ENCODE assay signal across 21 mouse cellular contexts in the genomic region with DNA sequence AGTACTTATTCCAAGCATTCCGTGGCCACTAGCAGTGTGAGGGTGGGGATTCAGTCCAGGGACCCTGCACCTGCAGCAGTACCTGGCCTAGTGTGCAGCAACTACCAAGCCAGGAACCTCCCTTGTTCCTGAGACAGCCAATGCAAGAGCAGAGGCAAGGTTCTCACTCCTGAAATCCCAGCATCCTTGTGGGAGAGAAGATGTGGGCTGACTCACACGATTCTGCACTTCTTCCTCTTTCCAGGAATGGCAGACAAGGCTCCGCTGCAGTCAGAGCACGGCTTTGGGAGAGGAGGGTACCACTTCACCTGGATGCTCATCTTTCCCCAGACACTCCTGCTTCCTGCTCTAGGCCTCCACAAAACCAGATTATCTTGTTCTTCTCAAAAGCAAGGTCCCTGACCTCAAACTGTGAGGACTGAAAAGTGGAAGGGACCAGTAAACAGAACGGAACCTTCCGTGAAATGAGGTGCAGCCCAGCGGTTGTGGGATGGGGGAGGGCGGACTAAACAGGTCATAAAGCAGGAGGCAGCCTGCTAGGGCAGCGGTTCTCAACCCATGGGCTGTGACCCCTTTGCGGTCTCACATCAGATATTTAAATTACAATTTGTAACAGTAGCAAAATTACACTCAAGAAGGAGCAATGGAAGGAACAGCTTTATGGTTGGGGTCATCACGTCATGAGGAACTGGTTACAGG. TPM values are rescaled to one million over a fixed set of nuclear protein-coding genes. Genes with fewer than 3 reads are reported as not detected.
A peak's percentile ranks its signal among the peaks of the same experiment; 100 is the strongest.
DNase-seq lines count a peak whose midpoint lies in the region; ATAC-seq and TF ChIP-seq lines count a peak whose summit lies in the region.
"Had no signal": no experiment of that assay in that cellular context is flagged by ENCODE, and none has a peak within 500 bp of the region (broad histone marks: within the 10 kb centered on the region; RNA-seq: fewer than 3 reads in every experiment).

No protein-coding gene starts in this region.

- WGBS in kidney, embryonic 16.5 days, result 35% methylated on average over 11 of the region's 11 CpGs

- no peak overlapping the region for H3K4me2 ChIP-seq in kidney, embryonic 16.5 days (replicated peaks; ENCODE audit: low read depth, low read length)
- no peak overlapping the region for H3K4me2 ChIP-seq in CH12.LX (ENCODE audit: insufficient read depth, low read depth, poor library complexity, severe bottlenecking)
- H3K4me2 ChIP-seq: embryonic facial prominence, embryonic 13.5 days; forebrain, embryonic 13.5 days; heart, embryonic 13.5 days; hindbrain, embryonic 12.5 days had no signal

- H3K4me1 ChIP-seq in kidney, embryonic 16.5 days (ENCODE audit: insufficient read depth, low read length), result peaks cover 17% of the 10 kb centered on the region
- peaks cover 5 to 27% of the 10 kb centered on the region in 2 experiments for H3K4me1 ChIP-seq in CH12.LX (ENCODE audit: control insufficient read depth in 1 of 2, insufficient read depth in 2 of 2)
- H3K4me1 ChIP-seq in MEL (ENCODE audit: control insufficient read depth in 1 of 2, insufficient read depth in 2 of 2, low read length in 2 of 2), result peaks cover 7 to 16% of the 10 kb centered on the region in 2 experiments

- H3K4me3 ChIP-seq in kidney, embryonic 16.5 days (ENCODE audit: low read length), result no peak overlapping the region
- H3K4me3 ChIP-seq in CH12.LX (replicated peaks in 1 of 3; ENCODE audit: low read depth in 2 of 3, low read length in 2 of 3, poor library complexity in 1 of 3) (no peak overlapping the region), MEL (ENCODE audit: control insufficient read depth in 1 of 2, insufficient read depth in 1 of 2, low read depth in 2 of 2, low read length in 2 of 2) (no peak overlapping the region)
- H3K4me3 ChIP-seq: embryonic facial prominence, embryonic 13.5 days; forebrain, embryonic 13.5 days; heart, embryonic 13.5 days; hindbrain, embryonic 12.5 days had no signal

- TF ChIP-seq EP300 in CH12.LX (IDR thresholded peaks at IDR 0.05; ENCODE audit: low read length) (no peak), MEL (IDR thresholded peaks at IDR 0.05; ENCODE audit: low read depth in 1 of 2, low read length in 2 of 2) (no peak)

- TF ChIP-seq CTCF in CH12.LX (conservative IDR thresholded peaks at IDR 0.05 in 1 of 2, IDR thresholded peaks at IDR 0.05 in 1 of 2; ENCODE audit: low read depth in 2 of 2, low read length in 2 of 2), result no peak
- TF ChIP-seq CTCF in MEL (IDR thresholded peaks at IDR 0.05 in 2 of 3, conservative IDR thresholded peaks at IDR 0.05 in 1 of 3; ENCODE audit: control insufficient read depth in 1 of 3, insufficient read depth in 1 of 3, low read depth in 2 of 3, low read length in 3 of 3, poor library complexity in 1 of 3, severe bottlenecking in 1 of 3), result no peak

- H3K9ac ChIP-seq in kidney, embryonic 16.5 days (replicated peaks; ENCODE audit: low read length), result 0 out of 2 replicates have a peak overlapping the region, but pooled peaks have one; percentile 39
- H3K9ac ChIP-seq in CH12.LX (ENCODE audit: insufficient read depth, low read depth) (no peak overlapping the region), MEL (ENCODE audit: control insufficient read depth, low read depth, low read length, poor library complexity, severe bottlenecking) (no peak overlapping the region)
- H3K9ac ChIP-seq: embryonic facial prominence, embryonic 13.5 days; forebrain, embryonic 13.5 days; forebrain, postnatal 0 days; heart, embryonic 13.5 days; hindbrain, embryonic 12.5 days had no signal

- dilution Hi-C loops in CH12.LX (cut with MboI; ENCODE audit: extremely low pct_ligation_motif_present, extremely low pct_unique_long_range_greater_than_20kb, low sequenced_read_pairs), result no loop called here

- H3K27ac ChIP-seq in kidney, embryonic 16.5 days (ENCODE audit: low read length), result no peak overlapping the region
- H3K27ac ChIP-seq in CH12.LX (ENCODE audit: insufficient read depth, low read depth), result no peak overlapping the region
- H3K27ac ChIP-seq in MEL (ENCODE audit: control insufficient read depth, low read depth, low read length), result no peak overlapping the region
- H3K27ac ChIP-seq: embryonic facial prominence, embryonic 13.5 days; forebrain, embryonic 13.5 days; heart, embryonic 13.5 days; hindbrain, embryonic 12.5 days had no signal

- H3K27me3 ChIP-seq in kidney, embryonic 16.5 days (ENCODE audit: insufficient read depth, low read length), result no peaks in the 10 kb centered on the region
- no peaks in the 10 kb centered on the region for H3K27me3 ChIP-seq in CH12.LX (replicated peaks)
- H3K27me3 ChIP-seq in MEL (ENCODE audit: control insufficient read depth in 1 of 2, insufficient read depth in 2 of 2, low read length in 2 of 2), result no peaks in the 10 kb centered on the region
- H3K27me3 ChIP-seq: embryonic facial prominence, embryonic 13.5 days; forebrain, embryonic 13.5 days; hindbrain, embryonic 12.5 days had no signal

- TF ChIP-seq POLR2A in CH12.LX (IDR thresholded peaks at IDR 0.05; ENCODE audit: low read depth, low read length) (peak; percentile 44; the same call in 1 of the 2 replicates), MEL (IDR thresholded peaks at IDR 0.05; ENCODE audit: control insufficient read depth in 1 of 2, insufficient read depth in 1 of 2, low read depth in 1 of 2, low read length in 2 of 2, poor library complexity in 1 of 2) (no peak; a peak in 1 of 4 replicates)

- TF ChIP-seq RAD21 in CH12.LX (IDR thresholded peaks at IDR 0.05; ENCODE audit: low read depth, low read length) (no peak), MEL (IDR thresholded peaks at IDR 0.05; ENCODE audit: low read depth, low read length) (no peak)

- ATAC-seq in kidney, embryonic 16.5 days (ENCODE audit: low FRiP score, low TSS enrichment), result no peak
- ATAC-seq in erythroid progenitor cell, adult 5-6 weeks (replicated peaks; ENCODE audit: low FRiP score, poor library complexity, severe bottlenecking), result no peak
- ATAC-seq: forebrain, embryonic 13.5 days; forebrain, postnatal 0 days had no signal

- 0 out of 2 replicates have a peak, but pooled peaks cover 4% of the 10 kb centered on the region for H3K79me2 ChIP-seq in CH12.LX (replicated peaks; ENCODE audit: control insufficient read depth, extremely low read depth, insufficient read depth, poor library complexity, severe bottlenecking)
- peaks cover 6% of the 10 kb centered on the region for H3K79me2 ChIP-seq in MEL (ENCODE audit: control insufficient read depth, insufficient read depth, low read length, poor library complexity)

- DNase-seq in kidney, postnatal 36 days, result no peak
- peak; percentile 54 for DNase-seq in right cerebral cortex, adult 18-20 months
- no peak for DNase-seq in right cerebral cortex, postnatal 4 days
- DNase-seq in CH12.LX (ENCODE audit: extremely low read depth) (no peak), MEL (ENCODE audit: low read depth, low spot score) (no peak)
- DNase-seq in neural tube, embryonic 10.5 days (ENCODE audit: extremely low spot score, low spot score), result no peak
- DNase-seq: adrenal gland, postnatal 10 days; cerebellum, adult 11-12 months; cerebellum, adult 9-10 months; cerebellum, postnatal 25 days; forebrain, postnatal 0 days; gastrocnemius, postnatal 36 days; heart, adult 11 months; heart, postnatal 36 days had no signal

- no peaks in the 10 kb centered on the region for H3K36me3 ChIP-seq in kidney, embryonic 16.5 days (ENCODE audit: insufficient read depth, low read length)
- H3K36me3 ChIP-seq in CH12.LX (replicated peaks in 1 of 2; ENCODE audit: control insufficient read depth in 1 of 2, insufficient read depth in 1 of 2, low read length in 1 of 2) (no peaks in the 10 kb centered on the region), MEL (ENCODE audit: control insufficient read depth in 1 of 2, insufficient read depth in 2 of 2, low read length in 2 of 2) (peaks cover 0 to 13% of the 10 kb centered on the region in 2 experiments; a peak in 2 of 4 replicates)
- H3K36me3 ChIP-seq: embryonic facial prominence, embryonic 13.5 days; heart, embryonic 13.5 days; hindbrain, embryonic 12.5 days had no signal

- in situ Hi-C loops in CH12.LX (cut with MboI; ENCODE audit: low pct_ligation_motif_present, low pct_unique_long_range_greater_than_20kb, low sequenced_read_pairs), result no loop called here

- H3K9me3 ChIP-seq in kidney, embryonic 16.5 days (ENCODE audit: low read length), result no peaks in the 10 kb centered on the region
- no peaks in the 10 kb centered on the region for H3K9me3 ChIP-seq in CH12.LX (replicated peaks; ENCODE audit: low read length)
- H3K9me3 ChIP-seq in MEL (replicated peaks; ENCODE audit: insufficient read depth, low read length), result no peaks in the 10 kb centered on the region
- H3K9me3 ChIP-seq: embryonic facial prominence, embryonic 13.5 days; forebrain, embryonic 13.5 days; G1E; heart, embryonic 13.5 days; hindbrain, embryonic 12.5 days had no signal

RNA-seq across cellular contexts. Expression of a gene that starts 4.6 kb away (rescaled TPM):
- polyA plus RNA-seq in kidney, embryonic 16.5 days (2015; fragmentation: Nextera tagmentation; extraction: Ambion mirVana), result 481 and 498 TPM in 2 replicates
- total RNA-seq in CH12.LX (2012; rRNA removed) (118 and 129 TPM in 2 replicates), CH12.LX (2014; rRNA removed) (156 and 182 TPM in 2 replicates), MEL (2012; rRNA removed) (183 and 201 TPM in 2 replicates)
- polyA plus RNA-seq in CH12.LX (2012; ENCODE audit: insufficient read length, low read depth) (282 and 284 TPM in 2 replicates), MEL (2012; ENCODE audit: insufficient read depth in 1 of 2, insufficient read length in 2 of 2, low read depth in 1 of 2, low replicate concordance in 2 of 2, missing spikeins in 1 of 2) (100 to 1,000 TPM; 276 to 330 TPM)
- total RNA-seq in erythroid progenitor cell, adult 5-6 weeks (2015; ENCODE audit: low replicate concordance), result 265 and 296 TPM in 2 replicates
- 240 and 253 TPM in 2 replicates for total RNA-seq in erythroid progenitor cell, adult 5-6 weeks (2017; ENCODE audit: low replicate concordance)

RNA-seq across cellular contexts. Expression of a gene that starts 41.1 kb away (rescaled TPM):
- polyA plus RNA-seq in kidney, embryonic 16.5 days (2015; fragmentation: Nextera tagmentation; extraction: Ambion mirVana), result 31.5 and 32.2 TPM in 2 replicates
- 40.2 and 43.7 TPM in 2 replicates for total RNA-seq in CH12.LX (2012; rRNA removed)
- 51.2 and 58.7 TPM in 2 replicates for total RNA-seq in CH12.LX (2014; rRNA removed)
- 34.3 and 40.7 TPM in 2 replicates for polyA plus RNA-seq in CH12.LX (2012; ENCODE audit: insufficient read length, low read depth)
- 60.2 and 71.6 TPM in 2 replicates for total RNA-seq in MEL (2012; rRNA removed)
- 10 to 100 TPM in 1 of 2 experiments, not detected in 1; 43.9 TPM for polyA plus RNA-seq in MEL (2012; ENCODE audit: insufficient read depth in 1 of 2, insufficient read length in 2 of 2, low read depth in 1 of 2, low replicate concordance in 2 of 2, missing spikeins in 1 of 2)
- 200 and 221 TPM in 2 replicates for total RNA-seq in erythroid progenitor cell, adult 5-6 weeks (2015; ENCODE audit: low replicate concordance)
- total RNA-seq in erythroid progenitor cell, adult 5-6 weeks (2017; ENCODE audit: low replicate concordance), result 177 and 202 TPM in 2 replicates

RNA-seq across cellular contexts. Expression of a gene that starts 47.6 kb away (rescaled TPM):
- 78.6 and 84.8 TPM in 2 replicates for polyA plus RNA-seq in kidney, embryonic 16.5 days (2015; fragmentation: Nextera tagmentation; extraction: Ambion mirVana)
- not detected in 2 replicates for total RNA-seq in CH12.LX (2012; rRNA removed)
- not detected in 2 replicates for total RNA-seq in CH12.LX (2014; rRNA removed)
- polyA plus RNA-seq in CH12.LX (2012; ENCODE audit: insufficient read length, low read depth), result not detected in 2 replicates
- not detected in 2 replicates for total RNA-seq in MEL (2012; rRNA removed)
- polyA plus RNA-seq in MEL (2012; ENCODE audit: insufficient read depth in 1 of 2, insufficient read length in 2 of 2, low read depth in 1 of 2, low replicate concordance in 2 of 2, missing spikeins in 1 of 2), result not detected
- 1.8 TPM in 1 of 2 replicates, not detected in the other for total RNA-seq in erythroid progenitor cell, adult 5-6 weeks (2015; ENCODE audit: low replicate concordance)
- total RNA-seq in erythroid progenitor cell, adult 5-6 weeks (2017; ENCODE audit: low replicate concordance), result not detected in 2 replicates
- polyA plus RNA-seq: G1E had no signal
